Mouse (Mus musculus) stomach, embryonic 16.5 days (tissue): Measurements from ENCODE around the gene Tex261. TPM values are rescaled to one million over a fixed set of nuclear protein-coding genes. Genes with fewer than 3 reads are reported as not detected.

Experiments
- ATAC-seq: fragments of 200-750 bp; cut with Nextera tagmentation; 2 replicates; pipeline ENCODE4 v1.8.0; 2017; ENCODE audit warnings: moderate number of reproducible peaks, moderate TSS enrichment; ENCODE audit not compliant: insufficient read depth, low FRiP score
- H3K27ac ChIP-seq: fragments of 300-500 bp; sonication (generic); 2 replicates; pipeline ENCODE4 v1.5.1; 2014; ENCODE audit warnings: low read length
- H3K27me3 ChIP-seq: fragments of 300-500 bp; sonication (generic); 2 replicates; pipeline ENCODE4 v1.6.1; 2014; ENCODE audit warnings: low read length, control low read depth, mixed read lengths; ENCODE audit not compliant: control insufficient read depth, insufficient read depth
- H3K36me3 ChIP-seq: fragments of 300-500 bp; sonication (generic); 2 replicates; pipeline ENCODE4 v1.6.1; 2014; ENCODE audit warnings: low read length; ENCODE audit not compliant: control insufficient read depth, insufficient read depth
- H3K4me1 ChIP-seq: fragments of 300-500 bp; sonication (generic); 2 replicates; pipeline ENCODE4 v1.6.1; 2014; ENCODE audit warnings: low read length, control low read depth, mixed read lengths; ENCODE audit not compliant: control insufficient read depth, insufficient read depth
- H3K4me2 ChIP-seq: fragments of 300-500 bp; sonication (generic); 2 replicates; pipeline ENCODE4 v1.6.1; 2014; ENCODE audit warnings: low read depth, low read length, mixed read lengths
- H3K4me3 ChIP-seq: fragments of 300-500 bp; sonication (generic); replicated peaks from 2 replicates; pipeline ENCODE4 v1.5.1; 2014; ENCODE audit warnings: mild to moderate bottlenecking, low read length
- H3K9ac ChIP-seq: fragments of 300-500 bp; sonication (generic); 2 replicates; pipeline ENCODE4 v1.6.1; 2014; ENCODE audit warnings: low read length
- H3K9me3 ChIP-seq: fragments of 300-500 bp; sonication (generic); replicated peaks from 2 replicates; pipeline ENCODE4 v1.6.1; 2016; ENCODE audit warnings: low read length, control low read depth; ENCODE audit not compliant: control insufficient read depth
- WGBS: fragments of 180-500 bp; shearing (Covaris S2); extraction: QIAGEN DNeasy Blood & Tissue Kit; methylation state at CpG from one replicate; pipeline ENCODE4 v1.1.7; 2014; 5-methylcytosine and 5-hydroxymethylcytosine counted together
- polyA plus RNA-seq: library from polyadenylated mRNA; unstranded; fragments of >200 nt; fragmentation: Nextera tagmentation; extraction: Ambion mirVana; gene quantifications from 2 replicates; pipeline ENCODE4 v1.2.1, GENCODE M21; 2015

Tex261 gene
- 79.5 and 82.1 TPM in 2 replicates for polyA plus RNA-seq

GRCm38 (mm10) chr6:83775638-83776293, at the start of gene Tex261:
Gene Tex261 (minus strand): TSS chr6:83775813.
- H3K9ac ChIP-seq: peak within 1 kb of the TSS; percentile 86
- no peaks in the 10 kb centered on the region for H3K9me3 ChIP-seq
- ATAC-seq: peak; percentile 96
- H3K4me2 ChIP-seq: peak within 1 kb of the TSS; percentile 82
- H3K4me3 ChIP-seq: peak within 1 kb of the TSS; percentile 58
- peak within 1 kb of the TSS; percentile 95 for H3K27ac ChIP-seq
- H3K4me1 ChIP-seq: peaks cover 14% of the 10 kb centered on the region
- peaks cover 3% of the 10 kb centered on the region; the same call in 1 of the 2 replicates for H3K36me3 ChIP-seq
- 0% methylated on average over 45 of the region's 45 CpGs for WGBS
- H3K27me3 ChIP-seq: no peaks in the 10 kb centered on the region

GRCm38 (mm10) chr6:83821856-83822255, 46.2 kb upstream of the Tex261 start:
- H3K4me3 ChIP-seq: no peak overlapping the region
- H3K9me3 ChIP-seq: no peaks in the 10 kb centered on the region
- no peak overlapping the region for H3K27ac ChIP-seq
- H3K9ac ChIP-seq: no peak overlapping the region
- ATAC-seq: no peak
- H3K36me3 ChIP-seq: no peaks in the 10 kb centered on the region
- 34% methylated on average over 2 of the region's 2 CpGs for WGBS
- H3K4me2 ChIP-seq: no peak overlapping the region
- H3K4me1 ChIP-seq: peaks cover 3% of the 10 kb centered on the region
- H3K27me3 ChIP-seq: no peaks in the 10 kb centered on the region

GRCm38 (mm10) chr6:83820727-83821515, 45.3 kb upstream of the Tex261 start:
- H3K27me3 ChIP-seq: no peaks in the 10 kb centered on the region
- H3K4me1 ChIP-seq: peaks cover 3% of the 10 kb centered on the region
- no peaks in the 10 kb centered on the region for H3K9me3 ChIP-seq
- no peak for ATAC-seq
- WGBS: 81% methylated on average over 2 of the region's 2 CpGs
- H3K9ac ChIP-seq: no peak overlapping the region
- no peaks in the 10 kb centered on the region for H3K36me3 ChIP-seq
- H3K4me2 ChIP-seq: no peak overlapping the region
- no peak overlapping the region for H3K27ac ChIP-seq
- H3K4me3 ChIP-seq: no peak overlapping the region

- WGBS: 55% methylated on average over 1 of the region's 1 CpGs
- H3K9ac ChIP-seq: no peak overlapping the region
- no peaks in the 10 kb centered on the region for H3K36me3 ChIP-seq
- H3K27me3 ChIP-seq: no peaks in the 10 kb centered on the region
- H3K4me2 ChIP-seq: no peak overlapping the region
- no peak for ATAC-seq
- no peaks in the 10 kb centered on the region for H3K9me3 ChIP-seq
- peak overlapping the region; percentile 60; the same call in 1 of the 2 replicates for H3K27ac ChIP-seq
- peaks cover 3% of the 10 kb centered on the region for H3K4me1 ChIP-seq
- H3K4me3 ChIP-seq: no peak overlapping the region
Measured at GRCm38 (mm10) chr6:83818996-83819395, 43.4 kb upstream of the Tex261 start.

GRCm38 (mm10) chr6:83815801-83816200, 40.2 kb upstream of the Tex261 start:
- H3K27me3 ChIP-seq: no peaks in the 10 kb centered on the region
- WGBS: 96% methylated on average over 3 of the region's 3 CpGs
- no peak overlapping the region for H3K27ac ChIP-seq
- no peak overlapping the region for H3K4me3 ChIP-seq
- H3K36me3 ChIP-seq: no peaks in the 10 kb centered on the region
- H3K4me1 ChIP-seq: no peaks in the 10 kb centered on the region
- no peaks in the 10 kb centered on the region for H3K9me3 ChIP-seq
- H3K4me2 ChIP-seq: no peak overlapping the region
- H3K9ac ChIP-seq: no peak overlapping the region
- ATAC-seq: no peak

- Histone ChIP-seq H3K36me3 (peaks cover 6% of the 10 kb centered on the region; the same call in 1 of the 2 replicates), H3K4me1 (no peaks in the 10 kb centered on the region)
- 88% methylated on average over 3 of the region's 3 CpGs for WGBS
Measured at GRCm38 (mm10) chr6:83802846-83803245, 27.2 kb upstream of the Tex261 start.

GRCm38 (mm10) chr6:83802033-83802432, 26.4 kb upstream of the Tex261 start:
- ATAC-seq: no peak
- WGBS: 91% methylated on average over 5 of the region's 5 CpGs

More at GRCm38 (mm10) chr6:83802846-83803245, 27.2 kb upstream of the Tex261 start:
- no peak overlapping the region for H3K27ac ChIP-seq
- H3K4me3 ChIP-seq: no peak overlapping the region
- ATAC-seq: no peak
- H3K27me3 ChIP-seq: no peaks in the 10 kb centered on the region
- H3K4me2 ChIP-seq: no peak overlapping the region
- no peaks in the 10 kb centered on the region for H3K9me3 ChIP-seq
- no peak overlapping the region for H3K9ac ChIP-seq

GRCm38 (mm10) chr6:83796686-83797085, 21.1 kb upstream of the Tex261 start:
- peaks cover 3% of the 10 kb centered on the region; the same call in 1 of the 2 replicates for H3K36me3 ChIP-seq
- no peaks in the 10 kb centered on the region for H3K27me3 ChIP-seq
- ATAC-seq: no peak
- H3K9ac ChIP-seq: no peak overlapping the region; the same call in 1 of the 2 replicates
- H3K9me3 ChIP-seq: no peaks in the 10 kb centered on the region
- H3K4me2 ChIP-seq: no peak overlapping the region
- WGBS: 58% methylated on average over 3 of the region's 3 CpGs
- H3K4me1 ChIP-seq: 0 out of 2 replicates have a peak, but pooled peaks cover 4% of the 10 kb centered on the region
- no peak overlapping the region for H3K27ac ChIP-seq
- no peak overlapping the region for H3K4me3 ChIP-seq

More at GRCm38 (mm10) chr6:83802033-83802432, 26.4 kb upstream of the Tex261 start:
- H3K4me2 ChIP-seq: no peak overlapping the region
- no peak overlapping the region for H3K4me3 ChIP-seq
- H3K36me3 ChIP-seq: peaks cover 6% of the 10 kb centered on the region; the same call in 1 of the 2 replicates
- H3K27ac ChIP-seq: no peak overlapping the region
- no peaks in the 10 kb centered on the region for H3K4me1 ChIP-seq
- H3K27me3 ChIP-seq: no peaks in the 10 kb centered on the region
- no peak overlapping the region for H3K9ac ChIP-seq
- H3K9me3 ChIP-seq: no peaks in the 10 kb centered on the region

GRCm38 (mm10) chr6:83795492-83795900, 19.9 kb upstream of the Tex261 start:
- H3K4me3 ChIP-seq: peak overlapping the region; percentile 80
- H3K9ac ChIP-seq: peak overlapping the region; percentile 88
- H3K9me3 ChIP-seq: no peaks in the 10 kb centered on the region
- H3K4me2 ChIP-seq: peak overlapping the region; percentile 88
- H3K4me1 ChIP-seq: 0 out of 2 replicates have a peak, but pooled peaks cover 4% of the 10 kb centered on the region
- no peaks in the 10 kb centered on the region for H3K36me3 ChIP-seq
- 2% methylated on average over 13 of the region's 13 CpGs for WGBS
- peak overlapping the region; percentile 97 for H3K27ac ChIP-seq
- peak; percentile 7; the same call in 1 of the 2 replicates for ATAC-seq
- H3K27me3 ChIP-seq: no peaks in the 10 kb centered on the region
